Mouse (Mus musculus): Measurements from ENCODE around the gene Strn.

- TF ChIP-seq E2F4 (IDR thresholded peaks at IDR 0.05; ENCODE audit: insufficient read depth): no peak
- TF ChIP-seq POLR2AphosphoS2 (IDR thresholded peaks at IDR 0.05; ENCODE audit: insufficient read length, low read depth): no peak
- TF ChIP-seq MYOD1 (IDR thresholded peaks at IDR 0.05; ENCODE audit: control insufficient read depth in 1 of 3, insufficient read length in 2 of 3, low read depth in 2 of 3): no peak
- no peak for TF ChIP-seq POLR2A (IDR thresholded peaks at IDR 0.05; ENCODE audit: insufficient read length, low read depth)
- TF ChIP-seq TCF12 (IDR thresholded peaks at IDR 0.05; ENCODE audit: insufficient read depth, poor library complexity, severe bottlenecking): no peak
- no peak for TF ChIP-seq USF1 (IDR thresholded peaks at IDR 0.05; ENCODE audit: low read depth)
- TF ChIP-seq CEBPB (IDR thresholded peaks at IDR 0.05; ENCODE audit: insufficient read depth, poor library complexity, severe bottlenecking): no peak
Measured at GRCm38 (mm10) chr17:78624941-78625340, 112.1 kb downstream of the Strn start.
